Mouse (Mus musculus) brain, embryonic 14.5 days (tissue): ENCODE data around the gene Sec1.

ENCODE experiments used
- CTCF ChIP-seq: fragments of 200-500 bp; IDR thresholded peaks from 2 replicates; pipeline ENCODE4 v1.5.1; 2012; ENCODE audit warnings: inconsistent platforms, mild to moderate bottlenecking, moderate library complexity, borderline replicate concordance; ENCODE audit not compliant: insufficient read depth, insufficient read length; ENCODE audit errors: extremely low read depth
- POLR2A ChIP-seq: fragments of 200-500 bp; IDR thresholded peaks from 2 replicates; pipeline ENCODE4 v1.6.1; 2012; ENCODE audit warnings: mild to moderate bottlenecking, inconsistent platforms, borderline replicate concordance; ENCODE audit not compliant: poor library complexity, insufficient read depth, insufficient read length, severe bottlenecking; ENCODE audit errors: extremely low read depth

- TF ChIP-seq POLR2A (no peak), CTCF (no peak)
Observed at GRCm38 (mm10) chr7:45713396-45713795, 19.2 kb upstream of the Sec1 start.
